Mouse (Mus musculus) liver, embryonic 14.5 days (tissue): ENCODE measurements at regions not wholly inside any gene's neighbourhood (a gene's known extent, or its start where the extent isn't known, plus 50 kb on each side); places are given as distances from the start of the nearest gene placed in this dataset.

Source experiments
- CTCF ChIP-seq: IDR thresholded peaks from 2 replicates; pipeline ENCODE4 v1.5.1; 2016; ENCODE audit warnings: antibody characterized with exemption, low read depth, control low read depth
- EP300 ChIP-seq: IDR thresholded peaks from 2 replicates; pipeline ENCODE4 v1.6.1; 2016; ENCODE audit warnings: antibody characterized with exemption, low read depth

GRCm38 (mm10) chr4:75861076-75861475 lies 583.0 kb upstream of the Dmac1 start:
- TF ChIP-seq EP300 (no peak), CTCF (no peak)
